Mouse (Mus musculus) stomach, embryonic 15.5 days (tissue): ENCODE data around the gene Jag1. TPM values are rescaled to one million over a fixed set of nuclear protein-coding genes. Genes with fewer than 3 reads are reported as not detected.

Experiments used
- ATAC-seq: fragments of 200-750 bp; cut with Nextera tagmentation; 2 replicates; pipeline ENCODE4 v1.8.0; 2017; ENCODE audit warnings: low read depth, moderate number of reproducible peaks, moderate TSS enrichment; ENCODE audit not compliant: insufficient read depth, low FRiP score
- H3K27ac ChIP-seq: fragments of 300-500 bp; sonication (generic); 2 replicates; pipeline ENCODE4 v1.5.1; 2015; ENCODE audit warnings: mild to moderate bottlenecking, inconsistent platforms
- H3K27me3 ChIP-seq: fragments of 300-500 bp; sonication (generic); replicated peaks from 2 replicates; pipeline ENCODE4 v1.6.1; 2015; ENCODE audit warnings: inconsistent platforms
- H3K36me3 ChIP-seq: fragments of 300-500 bp; sonication (generic); 2 replicates; pipeline ENCODE4 v1.6.1; 2015; ENCODE audit warnings: inconsistent platforms
- H3K4me1 ChIP-seq: fragments of 300-500 bp; sonication (generic); 2 replicates; pipeline ENCODE4 v1.6.1; 2015; ENCODE audit warnings: inconsistent platforms
- H3K4me2 ChIP-seq: fragments of 300-500 bp; sonication (generic); 2 replicates; pipeline ENCODE4 v1.6.1; 2015; ENCODE audit warnings: mild to moderate bottlenecking, inconsistent platforms
- H3K4me3 ChIP-seq: fragments of 300-500 bp; sonication (generic); replicated peaks from 2 replicates; pipeline ENCODE4 v1.5.1; 2015; ENCODE audit warnings: inconsistent platforms
- H3K9ac ChIP-seq: fragments of 300-500 bp; sonication (generic); 2 replicates; pipeline ENCODE4 v1.6.1; 2015; ENCODE audit warnings: inconsistent platforms
- H3K9me3 ChIP-seq: fragments of 300-500 bp; sonication (generic); 2 replicates; pipeline ENCODE4 v1.6.1; 2016; ENCODE audit warnings: inconsistent platforms
- WGBS: fragments of 180-500 bp; shearing (Covaris S2); methylation state at CpG from one replicate; pipeline ENCODE4 v1.1.7; 2015; 5-methylcytosine and 5-hydroxymethylcytosine counted together
- polyA plus RNA-seq: library from polyadenylated mRNA; unstranded; fragments of >200 nt; fragmentation: Nextera tagmentation; extraction: Ambion mirVana; gene quantifications from 2 replicates; pipeline ENCODE4 v1.2.1, GENCODE M21; 2015

Jag1 gene
- polyA plus RNA-seq, 1 experiment from 2014 or later: 18.3 TPM

DNA sequence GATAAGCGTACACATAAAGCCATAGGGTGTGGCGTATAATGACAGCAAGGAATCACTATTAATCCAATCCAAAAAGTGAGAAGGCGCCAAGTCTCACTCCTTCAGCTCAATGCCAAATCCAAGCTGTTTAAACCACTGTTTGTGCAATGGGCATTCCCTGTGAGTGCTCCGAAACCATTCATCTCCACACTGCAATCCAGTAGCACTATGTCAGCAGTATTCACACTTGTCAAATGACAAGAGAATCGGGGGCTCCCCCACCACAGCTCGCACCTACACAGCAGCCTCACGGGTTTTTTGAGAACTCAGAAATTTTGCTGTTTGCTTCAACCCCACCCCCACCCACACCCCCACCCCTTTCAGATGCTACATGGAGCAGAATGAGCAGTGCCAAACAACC lies 35.4 kb downstream of the Jag1 start:
- H3K4me3 ChIP-seq: no peak overlapping the region
- peaks cover 26% of the 10 kb centered on the region for H3K36me3 ChIP-seq
- no peaks in the 10 kb centered on the region for H3K9me3 ChIP-seq
- H3K4me1 ChIP-seq: peaks cover 11% of the 10 kb centered on the region
- H3K9ac ChIP-seq: no peak overlapping the region
- no peak overlapping the region for H3K4me2 ChIP-seq
- H3K27ac ChIP-seq: no peak overlapping the region
- no peak; the same call in 1 of the 2 replicates for ATAC-seq
- WGBS: 85% methylated on average over 7 of the region's 7 CpGs
- no peaks in the 10 kb centered on the region for H3K27me3 ChIP-seq

DNA sequence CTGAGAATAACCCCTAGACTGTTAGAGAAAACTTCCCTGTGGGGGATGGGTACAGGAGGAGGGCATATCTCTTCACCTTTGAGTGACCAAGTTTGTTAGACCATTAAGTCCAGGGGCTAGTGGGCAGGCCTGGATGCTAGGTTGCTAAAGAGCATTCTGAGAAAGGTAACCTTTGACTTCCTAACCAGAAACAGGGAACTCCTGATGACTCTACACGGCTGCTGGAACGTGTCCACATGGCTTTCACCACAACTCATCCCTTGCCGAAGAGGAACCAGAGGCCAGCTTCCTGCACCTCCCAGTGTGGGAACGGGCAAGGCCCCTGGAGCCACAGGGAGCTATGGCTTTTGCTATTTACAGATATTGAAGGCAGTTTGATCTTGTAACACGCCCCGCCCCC lies 36.0 kb downstream of the Jag1 start:
- H3K27ac ChIP-seq: no peak overlapping the region
- WGBS: 72% methylated on average over 6 of the region's 6 CpGs
- H3K4me3 ChIP-seq: no peak overlapping the region
- H3K4me1 ChIP-seq: peaks cover 11% of the 10 kb centered on the region
- H3K27me3 ChIP-seq: no peaks in the 10 kb centered on the region
- H3K36me3 ChIP-seq: peaks cover 26% of the 10 kb centered on the region
- H3K9me3 ChIP-seq: no peaks in the 10 kb centered on the region
- no peak overlapping the region for H3K4me2 ChIP-seq
- ATAC-seq: no peak
- no peak overlapping the region for H3K9ac ChIP-seq

- Histone ChIP-seq H3K4me2 (no peak overlapping the region), H3K4me3 (no peak overlapping the region), H3K36me3 (peaks cover 23% of the 10 kb centered on the region), H3K27ac (no peak overlapping the region), H3K9me3 (no peaks in the 10 kb centered on the region), H3K9ac (no peak overlapping the region), H3K4me1 (peaks cover 11% of the 10 kb centered on the region), H3K27me3 (no peaks in the 10 kb centered on the region)
- peak; percentile 28; the same call in 1 of the 2 replicates for ATAC-seq
- 32% methylated on average over 10 of the region's 10 CpGs for WGBS
Observed at GRCm38 (mm10) chr2:137079721-137080320, 36.6 kb downstream of the Jag1 start.

DNA sequence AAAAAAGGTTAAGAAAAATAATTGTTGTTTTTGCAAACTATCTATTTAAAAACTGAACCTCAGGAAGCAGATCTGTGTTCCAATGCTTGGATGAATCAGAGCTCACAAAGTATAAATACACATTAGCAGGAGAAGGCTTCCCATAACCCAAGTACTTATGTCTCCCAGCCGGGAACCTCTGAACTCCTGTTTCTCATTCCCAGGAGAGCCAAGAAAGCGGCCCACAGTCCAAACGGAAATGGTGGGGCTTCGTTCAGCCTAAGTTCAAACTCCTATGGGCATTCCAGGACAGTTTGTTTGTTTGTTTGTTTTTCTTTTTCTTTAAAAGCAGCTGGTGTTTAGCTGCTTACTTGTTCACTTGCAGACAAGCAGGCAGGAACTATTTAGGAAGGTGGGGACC lies 37.7 kb downstream of the Jag1 start:
- H3K27me3 ChIP-seq: no peaks in the 10 kb centered on the region
- no peak overlapping the region for H3K9ac ChIP-seq
- H3K4me2 ChIP-seq: no peak overlapping the region
- peaks cover 12% of the 10 kb centered on the region for H3K36me3 ChIP-seq
- WGBS: 66% methylated on average over 4 of the region's 4 CpGs
- H3K4me1 ChIP-seq: peaks cover 11% of the 10 kb centered on the region
- H3K9me3 ChIP-seq: no peaks in the 10 kb centered on the region
- ATAC-seq: no peak
- no peak overlapping the region for H3K4me3 ChIP-seq
- no peak overlapping the region for H3K27ac ChIP-seq

DNA sequence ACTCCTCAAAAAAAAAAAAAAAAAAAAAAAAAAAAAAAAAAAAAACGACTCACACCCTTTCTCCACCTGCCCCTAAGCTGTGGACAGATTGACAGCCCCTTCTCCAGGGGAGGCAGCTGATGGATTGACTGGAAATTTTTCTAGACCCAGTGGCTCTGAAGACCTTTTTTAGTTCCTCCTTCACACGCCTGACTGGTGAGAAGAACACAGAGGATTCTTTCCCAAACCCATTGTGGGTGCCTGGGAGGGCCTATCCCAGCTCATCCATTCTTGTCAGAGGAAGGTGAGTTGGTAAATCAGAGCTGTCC lies 42.2 kb downstream of the Jag1 start:
- H3K27me3 ChIP-seq: no peaks in the 10 kb centered on the region
- H3K4me1 ChIP-seq: no peaks in the 10 kb centered on the region
- no peaks in the 10 kb centered on the region for H3K36me3 ChIP-seq
- no peaks in the 10 kb centered on the region for H3K9me3 ChIP-seq
- no peak overlapping the region for H3K9ac ChIP-seq
- ATAC-seq: no peak
- H3K27ac ChIP-seq: no peak overlapping the region
- H3K4me2 ChIP-seq: no peak overlapping the region
- H3K4me3 ChIP-seq: no peak overlapping the region
- 30% methylated on average over 2 of the region's 2 CpGs for WGBS

DNA sequence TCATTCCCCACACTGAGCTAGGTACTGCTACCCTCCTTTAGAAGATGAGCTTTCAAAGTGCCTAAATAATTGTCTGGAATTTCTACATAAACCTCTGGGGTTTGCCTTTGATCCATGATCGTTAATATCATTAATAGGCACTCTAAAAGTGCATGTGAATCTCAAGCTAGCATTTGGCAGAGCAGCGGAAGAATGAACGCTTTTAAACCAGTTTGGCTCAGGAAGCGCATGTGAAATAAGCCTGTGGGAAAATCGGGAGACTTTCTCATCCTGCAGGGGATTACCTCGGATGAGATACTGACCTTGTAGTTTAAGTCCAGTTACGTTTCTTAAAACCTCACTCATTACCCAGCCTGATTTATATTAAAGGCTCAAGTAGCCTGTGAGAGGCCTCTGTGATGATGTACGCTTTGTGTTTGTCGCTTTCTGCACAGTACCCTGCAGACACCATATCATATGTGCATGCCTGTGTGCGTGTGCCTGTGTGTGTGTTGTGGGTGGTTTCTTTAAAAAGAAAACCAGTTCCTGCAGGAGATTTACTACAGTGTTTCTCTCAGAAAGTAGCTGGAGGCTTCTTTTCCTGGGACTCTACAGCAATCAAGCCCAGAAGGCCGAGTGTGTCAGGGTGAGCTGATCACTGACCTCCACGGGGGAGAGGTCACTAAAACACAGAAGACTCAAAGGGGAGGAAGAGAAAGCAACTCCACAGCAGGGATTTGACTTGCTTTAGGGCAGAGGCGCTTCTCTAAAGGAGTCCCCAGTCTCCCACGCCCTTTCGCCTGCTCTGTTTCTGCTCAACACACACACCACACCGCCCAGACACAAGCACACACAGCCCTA lies 42.8 kb downstream of the Jag1 start:
- Histone ChIP-seq H3K4me2 (no peak overlapping the region), H3K27me3 (no peaks in the 10 kb centered on the region), H3K9me3 (no peaks in the 10 kb centered on the region), H3K9ac (no peak overlapping the region), H3K27ac (no peak overlapping the region), H3K4me3 (no peak overlapping the region), H3K36me3 (no peaks in the 10 kb centered on the region), H3K4me1 (no peaks in the 10 kb centered on the region)
- 50% methylated on average over 16 of the region's 16 CpGs for WGBS
- no peak for ATAC-seq

- Histone ChIP-seq H3K4me3 (no peak overlapping the region), H3K9ac (no peak overlapping the region), H3K36me3 (no peaks in the 10 kb centered on the region), H3K4me2 (no peak overlapping the region), H3K4me1 (peaks cover 7% of the 10 kb centered on the region; the same call in 1 of the 2 replicates), H3K27me3 (no peaks in the 10 kb centered on the region), H3K9me3 (no peaks in the 10 kb centered on the region), H3K27ac (no peak overlapping the region)
- 75% methylated on average over 10 of the region's 10 CpGs for WGBS
- ATAC-seq: no peak
Observed at GRCm38 (mm10) chr2:137067479-137068110, 48.8 kb downstream of the Jag1 start.

GRCm38 (mm10) chr2:137064513-137064912 lies 51.9 kb downstream of the Jag1 start:
- no peak overlapping the region for H3K4me2 ChIP-seq
- ATAC-seq: no peak
- no peaks in the 10 kb centered on the region for H3K27me3 ChIP-seq
- H3K36me3 ChIP-seq: no peaks in the 10 kb centered on the region
- WGBS: 79% methylated on average over 3 of the region's 3 CpGs
- no peak overlapping the region for H3K27ac ChIP-seq
- no peak overlapping the region for H3K9ac ChIP-seq
- H3K9me3 ChIP-seq: no peaks in the 10 kb centered on the region
- H3K4me3 ChIP-seq: no peak overlapping the region
- peaks cover 7% of the 10 kb centered on the region; the same call in 1 of the 2 replicates for H3K4me1 ChIP-seq

DNA sequence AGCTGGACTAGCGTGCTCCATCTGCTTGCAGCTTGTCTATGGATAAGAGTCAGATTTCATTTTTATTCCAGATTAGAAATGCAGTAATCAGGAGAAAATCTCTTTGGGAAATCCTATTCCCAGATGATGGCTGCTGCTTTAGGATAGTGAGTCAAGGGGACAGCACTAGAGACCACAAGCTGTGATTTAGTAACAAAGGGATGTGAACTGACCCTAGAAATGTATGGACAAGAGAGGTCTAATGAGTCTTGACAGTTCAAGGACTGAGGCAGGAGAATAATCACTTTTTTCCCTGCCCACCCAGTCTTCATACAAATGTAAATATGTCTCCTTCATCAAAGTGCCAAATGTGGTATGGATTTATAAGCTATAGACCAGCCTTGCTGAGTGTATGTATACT lies 52.6 kb downstream of the Jag1 start:
- H3K9me3 ChIP-seq: no peaks in the 10 kb centered on the region
- H3K27ac ChIP-seq: no peak overlapping the region
- H3K4me2 ChIP-seq: no peak overlapping the region
- 75% methylated on average over 1 of the region's 1 CpGs for WGBS
- no peaks in the 10 kb centered on the region for H3K36me3 ChIP-seq
- H3K27me3 ChIP-seq: no peaks in the 10 kb centered on the region
- H3K9ac ChIP-seq: no peak overlapping the region
- H3K4me3 ChIP-seq: no peak overlapping the region
- H3K4me1 ChIP-seq: peaks cover 7% of the 10 kb centered on the region; the same call in 1 of the 2 replicates
- ATAC-seq: no peak

DNA sequence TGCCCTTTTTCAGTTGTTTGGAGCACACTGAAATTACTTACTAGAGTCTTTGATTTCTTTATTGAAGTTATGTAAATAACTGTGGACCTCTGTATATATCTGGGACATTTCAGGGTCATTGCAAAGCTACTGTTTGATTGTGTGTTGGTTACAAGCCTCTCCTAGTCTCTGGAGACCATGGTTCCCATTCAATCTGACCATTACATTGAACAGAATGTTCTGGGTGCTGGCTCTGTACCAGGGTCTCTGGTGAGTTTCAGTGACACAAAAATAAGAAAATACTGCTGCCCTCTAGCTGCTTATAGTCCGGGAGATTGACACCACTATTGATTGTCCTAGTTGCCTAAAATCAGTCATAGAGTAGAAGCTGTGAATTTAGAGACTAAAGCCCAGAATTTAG lies 66.5 kb downstream of the Jag1 start:
- WGBS: 64% methylated on average over 1 of the region's 1 CpGs
- Histone ChIP-seq H3K27ac (no peak overlapping the region), H3K4me2 (no peak overlapping the region), H3K4me1 (no peaks in the 10 kb centered on the region), H3K9me3 (no peaks in the 10 kb centered on the region), H3K27me3 (no peaks in the 10 kb centered on the region), H3K36me3 (no peaks in the 10 kb centered on the region), H3K4me3 (no peak overlapping the region), H3K9ac (no peak overlapping the region)
- ATAC-seq: no peak

DNA sequence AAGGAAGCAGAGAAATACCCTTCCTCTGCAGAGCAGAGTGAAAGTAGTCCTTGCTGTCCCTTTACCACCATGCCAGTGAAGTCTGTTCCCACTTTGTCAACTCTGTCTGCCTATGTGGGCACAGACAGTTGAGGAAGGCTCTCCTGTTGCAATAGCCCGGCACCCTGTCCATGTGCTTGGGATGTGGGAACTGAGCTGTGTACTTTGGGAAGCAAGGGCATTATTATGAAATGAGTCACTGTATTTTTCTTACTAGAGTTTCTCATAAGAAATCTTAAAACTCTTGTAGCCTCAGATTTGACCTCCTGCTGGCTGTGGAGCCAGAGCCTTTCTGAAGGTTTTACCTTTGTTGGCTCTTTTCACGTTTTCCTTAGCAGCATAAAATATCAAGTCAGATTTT lies 67.1 kb downstream of the Jag1 start:
- Histone ChIP-seq H3K27me3 (no peaks in the 10 kb centered on the region), H3K27ac (no peak overlapping the region), H3K4me2 (no peak overlapping the region), H3K4me1 (no peaks in the 10 kb centered on the region), H3K9me3 (no peaks in the 10 kb centered on the region), H3K9ac (no peak overlapping the region), H3K36me3 (no peaks in the 10 kb centered on the region), H3K4me3 (no peak overlapping the region)
- 53% methylated on average over 2 of the region's 2 CpGs for WGBS
- ATAC-seq: no peak

DNA sequence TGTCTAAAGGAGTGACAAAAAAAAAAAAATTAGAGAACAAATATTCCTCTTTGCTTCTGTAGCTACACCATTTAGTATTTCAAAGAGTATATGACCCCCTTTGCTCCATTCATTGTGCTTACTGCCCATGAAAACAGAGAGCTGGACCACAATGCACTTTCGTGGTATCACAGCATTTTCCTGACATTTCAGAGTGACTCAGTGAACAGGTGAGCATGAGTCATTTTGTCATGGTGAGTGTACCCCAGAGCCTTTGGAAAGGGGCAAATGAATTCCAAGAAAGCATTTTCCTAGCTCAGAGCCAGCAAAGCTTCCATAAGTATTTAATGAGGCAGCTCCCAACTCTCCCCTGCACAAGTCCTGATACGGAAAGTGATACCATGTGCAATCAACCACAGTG lies 72.3 kb downstream of the Jag1 start:
- no peak for ATAC-seq
- no peak overlapping the region for H3K4me2 ChIP-seq
- no peak overlapping the region for H3K9ac ChIP-seq
- no peak overlapping the region for H3K27ac ChIP-seq
- no peaks in the 10 kb centered on the region for H3K27me3 ChIP-seq
- H3K4me1 ChIP-seq: no peaks in the 10 kb centered on the region
- no peaks in the 10 kb centered on the region for H3K36me3 ChIP-seq
- no peaks in the 10 kb centered on the region for H3K9me3 ChIP-seq
- H3K4me3 ChIP-seq: no peak overlapping the region
- WGBS: 92% methylated on average over 2 of the region's 2 CpGs
